Mouse (Mus musculus) layer of hippocampus, adult 2 months (tissue): ENCODE results near the gene Myh6. TPM values are rescaled to one million over a fixed set of nuclear protein-coding genes. Genes with fewer than 3 reads are reported as not detected.

ENCODE experiments used
- DNase-seq, 2 experiments: peaks; one replicate each; pipeline ENCODE4 v3.0.0; 2022; ENCODE audit warnings: low spot score in 2 of 2
- H3K27ac ChIP-seq: fragments of 200-600 bp; 2 replicates; pipeline ENCODE4 v1.8.1; 2022
- H3K4me3 ChIP-seq: fragments of 200-600 bp; 2 replicates; pipeline ENCODE4 v1.8.1; 2022; ENCODE audit warnings: mild to moderate bottlenecking
- CTCF ChIP-seq: fragments of 200-600 bp; conservative IDR thresholded peaks from 2 replicates; pipeline ENCODE4 v1.8.1; 2022; ENCODE audit warnings: antibody characterized with exemption, mild to moderate bottlenecking, moderate library complexity
- microRNA-seq, 2 experiments: library from miRNA; unstranded; fragments of <30 nt; microRNA quantifications; one replicate each; pipeline ENCODE4 v1.2.0; 2021
- total RNA-seq, 2 experiments: library from RNA; stranded (reverse); gene quantifications; 2 replicates each; pipeline ENCODE4 v1.2.3; 2021

Myh6 gene
- total RNA-seq, 2 experiments from 2014 or later, result 2.5 to 3.0 TPM

DNA sequence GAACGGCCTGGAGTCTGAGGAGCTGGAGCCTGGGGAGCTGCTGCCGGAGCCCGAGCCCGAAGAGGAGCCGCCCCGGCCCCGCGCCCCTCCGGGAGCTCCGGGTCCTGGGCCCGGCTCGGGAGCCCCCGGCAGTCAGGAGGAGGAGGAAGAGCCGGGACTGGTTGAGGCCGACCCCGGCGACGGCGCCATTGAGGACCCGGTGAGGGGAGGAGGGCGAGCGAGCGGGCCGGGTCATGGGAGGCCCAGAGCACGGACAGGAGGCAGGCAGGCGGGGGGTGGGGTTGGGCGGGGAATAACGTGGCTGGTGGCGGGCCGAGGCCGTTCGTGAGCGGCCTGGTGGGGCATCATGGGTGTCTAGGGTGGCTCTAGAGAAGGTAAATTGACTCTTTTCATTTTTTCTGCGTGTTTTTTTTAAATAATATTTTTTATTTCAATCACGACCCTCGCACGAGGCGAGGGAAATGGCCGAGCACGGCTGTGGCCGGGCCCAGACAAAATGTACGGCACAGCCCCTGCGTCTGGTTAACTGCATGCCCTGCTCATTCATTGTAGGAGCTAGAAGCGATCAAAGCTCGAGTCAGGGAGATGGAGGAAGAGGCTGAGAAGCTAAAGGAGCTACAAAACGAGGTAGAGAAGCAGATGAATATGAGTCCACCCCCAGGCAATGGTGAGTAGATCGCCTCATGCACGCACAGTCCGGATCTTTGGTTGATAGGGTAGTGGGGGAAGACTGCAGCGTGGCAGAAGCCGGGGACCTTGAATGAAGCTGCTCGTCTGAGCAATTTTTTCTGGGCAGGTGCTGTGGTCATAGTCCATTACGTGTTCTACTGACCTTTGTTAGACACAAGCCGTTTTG, 72.2 kb downstream of the Myh6 start:
- Histone ChIP-seq H3K4me3 (peak overlapping the region; percentile 93), H3K27ac (peak overlapping the region; percentile 99)
- TF ChIP-seq CTCF, result no peak
- DNase-seq, result peak in 1 of 2 experiments; percentile 42

DNA sequence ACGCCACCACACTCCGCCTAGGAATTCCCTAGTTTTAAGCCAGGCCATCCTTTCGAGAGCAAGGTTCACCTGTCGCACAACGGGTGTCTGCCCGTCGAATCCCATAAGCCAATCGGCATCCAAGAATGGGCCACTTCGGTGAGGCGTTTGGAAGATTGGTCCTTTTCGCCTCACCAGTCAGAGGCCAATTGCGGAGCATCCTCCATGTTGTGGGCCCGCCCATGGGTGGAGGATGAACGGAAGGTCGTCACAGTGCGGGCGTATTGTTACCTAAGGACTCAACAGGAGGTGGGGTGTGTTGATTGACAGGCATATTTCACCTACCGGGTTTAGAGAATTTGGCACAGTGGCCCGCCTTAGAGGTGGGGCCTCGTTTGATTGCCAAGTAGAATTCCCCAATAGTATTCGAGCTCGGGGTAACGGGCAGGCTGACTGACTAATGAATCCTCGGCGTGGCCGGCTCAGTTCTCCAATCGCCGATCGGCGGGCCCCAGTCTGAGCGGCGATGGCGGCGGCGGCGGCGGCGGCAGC, 73.0 kb downstream of the Myh6 start:
- TF ChIP-seq CTCF, result 0 out of 2 replicates have a peak, but pooled peaks have one; percentile 2
- peak; percentile 97 to 100 for DNase-seq
- Histone ChIP-seq H3K4me3 (peak overlapping the region; percentile 57), H3K27ac (peak overlapping the region; percentile 99)

DNA sequence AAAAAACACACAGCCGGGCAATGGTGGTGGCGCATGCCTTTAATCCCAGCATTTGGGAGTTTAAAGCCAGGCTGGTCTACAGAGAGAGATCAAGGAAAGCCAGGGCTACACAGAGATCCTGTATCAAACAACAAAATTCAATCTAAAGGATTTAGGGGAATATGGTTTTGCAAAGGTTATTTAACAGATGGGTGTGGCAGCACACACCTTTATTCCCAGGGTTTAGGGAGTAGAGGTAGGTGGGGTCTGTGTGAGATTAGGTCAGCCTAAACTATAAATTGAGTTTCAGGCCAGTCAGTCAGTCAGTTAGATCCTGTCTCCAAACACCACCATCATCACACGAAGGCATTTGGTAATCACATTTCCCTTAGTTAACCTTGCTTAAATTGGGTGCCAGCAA, 74.5 kb downstream of the Myh6 start, which contains the start of gene Pabpn1:
Gene Pabpn1 (plus strand): TSS at position 301 of the 400 bp plus-strand sequence.
- Histone ChIP-seq H3K27ac (peak within 1 kb of the TSS; percentile 91), H3K4me3 (peak within 1 kb of the TSS; percentile 57)
- no peak for TF ChIP-seq CTCF
- no peak for DNase-seq

Small RNAs within 50 kb of the gene (microRNA-seq; reads per million reads assigned to microRNA genes)
- gene Mir208a (0 to 0.92 reads per million in 2 experiments), gene Mir208b (0 reads per million in 2 experiments)

Other genes starting within 250 kb of the Myh6 start
- 10 to 100 TPM; 49.4 to 54.1 TPM for gene Slc7a8, start 185.0 kb downstream of the Myh6 start, total RNA-seq
- gene Rnf212b, start 152.8 kb downstream of the Myh6 start, total RNA-seq, result not detected
- gene Homez, start 96.0 kb downstream of the Myh6 start, total RNA-seq, result 10 to 100 TPM; 22.0 to 22.2 TPM
- 10 to 100 TPM; 22.1 to 24.3 TPM for gene Ppp1r3e, start 89.4 kb downstream of the Myh6 start, total RNA-seq
- 100 to 1,000 TPM; 114 to 126 TPM for gene Bcl2l2, start 83.5 kb downstream of the Myh6 start, total RNA-seq
- gene Gm20521, start 83.5 kb downstream of the Myh6 start, total RNA-seq, result 1 to 10 TPM; 1.0 to 9.4 TPM
- gene Pabpn1, start 74.4 kb downstream of the Myh6 start, total RNA-seq, result 100 to 1,000 TPM; 271 to 305 TPM
- gene Slc22a17, start 53.8 kb downstream of the Myh6 start, total RNA-seq, result 100 to 1,000 TPM; 666 to 700 TPM
- 10 to 100 TPM; 10.6 to 11.2 TPM for gene Efs, start 40.8 kb downstream of the Myh6 start, total RNA-seq
- gene Il25, start 34.2 kb downstream of the Myh6 start, total RNA-seq, result not detected
- gene Cmtm5, start 30.7 kb downstream of the Myh6 start, total RNA-seq, result 10 to 100 TPM; 66.9 to 78.4 TPM
- gene Gm17428, start 10.0 kb upstream of the Myh6 start, total RNA-seq, result not detected
- gene Myh7, start 27.7 kb upstream of the Myh6 start, total RNA-seq, result 1 to 10 TPM; 8.3 TPM
- 10 to 100 TPM; 30.3 to 34.9 TPM for gene Ngdn, start 48.5 kb upstream of the Myh6 start, total RNA-seq
- gene Zfhx2, start 125.4 kb upstream of the Myh6 start, total RNA-seq, result 10 to 100 TPM; 55.5 to 67.3 TPM
- 10 to 100 TPM; 19.3 to 23.7 TPM for gene Thtpa, start 127.9 kb upstream of the Myh6 start, total RNA-seq
- gene Ap1g2, start 139.7 kb upstream of the Myh6 start, total RNA-seq, result 10 to 100 TPM; 15.4 to 19.3 TPM
- 100 to 1,000 TPM; 453 to 476 TPM for gene Jph4, start 150.0 kb upstream of the Myh6 start, total RNA-seq